Mouse (Mus musculus): Measurements from ENCODE around the gene Cabp2. TPM values are rescaled to one million over a fixed set of nuclear protein-coding genes. Genes with fewer than 3 reads are reported as not detected.

Gene Cabp2
- total RNA-seq, 1 experiment, result not detected

- H3K27ac ChIP-seq (ENCODE audit: insufficient read depth, low read depth, low read length, poor library complexity, severe bottlenecking), result no peak overlapping the region
- peak overlapping the region; percentile 56 to 61 for H3K4me3 ChIP-seq (ENCODE audit: insufficient read depth in 1 of 2, low read depth in 1 of 2, low read length in 2 of 2, poor library complexity in 1 of 2, severe bottlenecking in 1 of 2)
- DNase-seq (ENCODE audit: low read depth, low spot score), result no peak
- in situ Hi-C loops (cut with MboI; ENCODE audit: low sequenced_read_pairs in 2 of 2, unreplicated experiment in 2 of 2), result no loop called here
- no peak for TF ChIP-seq CHD2 (IDR thresholded peaks at IDR 0.05; ENCODE audit: low read depth, low read length)
- no peak for TF ChIP-seq ZC3H11A (IDR thresholded peaks at IDR 0.05; ENCODE audit: borderline replicate concordance, low read depth, low read length)
- no peak for TF ChIP-seq ZNF384 (IDR thresholded peaks at IDR 0.05; ENCODE audit: low read depth, low read length)
- no peak for TF ChIP-seq MAFK (IDR thresholded peaks at IDR 0.05; ENCODE audit: insufficient read depth, low read depth, low read length)
- TF ChIP-seq HCFC1 (IDR thresholded peaks at IDR 0.05; ENCODE audit: borderline replicate concordance, insufficient read depth, low read length), result no peak
- peaks cover 0 to 6% of the 10 kb centered on the region in 2 experiments; a peak in 3 of 4 replicates for H3K4me1 ChIP-seq (ENCODE audit: control insufficient read depth in 2 of 2, insufficient read depth in 2 of 2, low read length in 2 of 2, poor library complexity in 1 of 2)
- H3K9ac ChIP-seq (ENCODE audit: insufficient read depth, low read depth, low read length, poor library complexity, severe bottlenecking), result peak overlapping the region; percentile 45
- H3K9me3 ChIP-seq (ENCODE audit: control insufficient read depth, insufficient read depth, low read depth, low read length), result no peaks in the 10 kb centered on the region
- H3K36me3 ChIP-seq (ENCODE audit: control insufficient read depth, insufficient read depth, low read length, poor library complexity, severe bottlenecking), result peaks cover 6% of the 10 kb centered on the region
Measured at GRCm38 (mm10) chr19:4100718-4101261, 19.4 kb downstream of the Cabp2 start.

GRCm38 (mm10) chr19:4101466-4101865, 20.1 kb downstream of the Cabp2 start:
- DNase-seq (ENCODE audit: low read depth, low spot score), result no peak
- Histone ChIP-seq H3K9me3 (ENCODE audit: control insufficient read depth, insufficient read depth, low read depth, low read length) (no peaks in the 10 kb centered on the region), H3K36me3 (ENCODE audit: control insufficient read depth, insufficient read depth, low read length, poor library complexity, severe bottlenecking) (peaks cover 6% of the 10 kb centered on the region), H3K27ac (ENCODE audit: insufficient read depth, low read depth, low read length, poor library complexity, severe bottlenecking) (no peak overlapping the region), H3K4me1 (ENCODE audit: control insufficient read depth in 2 of 2, insufficient read depth in 2 of 2, low read length in 2 of 2, poor library complexity in 1 of 2) (peaks cover 0 to 6% of the 10 kb centered on the region in 2 experiments; a peak in 3 of 4 replicates), H3K9ac (ENCODE audit: insufficient read depth, low read depth, low read length, poor library complexity, severe bottlenecking) (no peak overlapping the region), H3K4me3 (ENCODE audit: insufficient read depth in 1 of 2, low read depth in 1 of 2, low read length in 2 of 2, poor library complexity in 1 of 2, severe bottlenecking in 1 of 2) (peak overlapping the region in 1 of 2 experiments; percentile 56; a peak in 1 of 4 replicates)
- in situ Hi-C loops (cut with MboI; ENCODE audit: low sequenced_read_pairs in 2 of 2, unreplicated experiment in 2 of 2), result no loop called here
- TF ChIP-seq ZNF384 (IDR thresholded peaks at IDR 0.05; ENCODE audit: low read depth, low read length) (no peak), CHD2 (IDR thresholded peaks at IDR 0.05; ENCODE audit: low read depth, low read length) (no peak), ZC3H11A (IDR thresholded peaks at IDR 0.05; ENCODE audit: borderline replicate concordance, low read depth, low read length) (no peak), HCFC1 (IDR thresholded peaks at IDR 0.05; ENCODE audit: borderline replicate concordance, insufficient read depth, low read length) (no peak), MAFK (IDR thresholded peaks at IDR 0.05; ENCODE audit: insufficient read depth, low read depth, low read length) (no peak)

GRCm38 (mm10) chr19:4102049-4102448, 20.7 kb downstream of the Cabp2 start:
- no peak overlapping the region for H3K4me3 ChIP-seq (ENCODE audit: insufficient read depth in 1 of 2, low read depth in 1 of 2, low read length in 2 of 2, poor library complexity in 1 of 2, severe bottlenecking in 1 of 2)
- H3K27ac ChIP-seq (ENCODE audit: insufficient read depth, low read depth, low read length, poor library complexity, severe bottlenecking), result no peak overlapping the region
- in situ Hi-C loops (cut with MboI; ENCODE audit: low sequenced_read_pairs in 2 of 2, unreplicated experiment in 2 of 2), result no loop called here
- H3K4me1 ChIP-seq (ENCODE audit: control insufficient read depth in 2 of 2, insufficient read depth in 2 of 2, low read length in 2 of 2, poor library complexity in 1 of 2), result peaks cover 0 to 8% of the 10 kb centered on the region in 2 experiments; a peak in 3 of 4 replicates
- no peak overlapping the region for H3K9ac ChIP-seq (ENCODE audit: insufficient read depth, low read depth, low read length, poor library complexity, severe bottlenecking)
- H3K36me3 ChIP-seq (ENCODE audit: control insufficient read depth, insufficient read depth, low read length, poor library complexity, severe bottlenecking), result peaks cover 6% of the 10 kb centered on the region
- no peaks in the 10 kb centered on the region for H3K9me3 ChIP-seq (ENCODE audit: control insufficient read depth, insufficient read depth, low read depth, low read length)
- TF ChIP-seq ZNF384 (IDR thresholded peaks at IDR 0.05; ENCODE audit: low read depth, low read length) (no peak), CHD2 (IDR thresholded peaks at IDR 0.05; ENCODE audit: low read depth, low read length) (no peak), ZC3H11A (IDR thresholded peaks at IDR 0.05; ENCODE audit: borderline replicate concordance, low read depth, low read length) (no peak), HCFC1 (IDR thresholded peaks at IDR 0.05; ENCODE audit: borderline replicate concordance, insufficient read depth, low read length) (no peak), MAFK (IDR thresholded peaks at IDR 0.05; ENCODE audit: insufficient read depth, low read depth, low read length) (no peak)
- DNase-seq (ENCODE audit: low read depth, low spot score), result no peak

- no peak for TF ChIP-seq HCFC1 (IDR thresholded peaks at IDR 0.05; ENCODE audit: borderline replicate concordance, insufficient read depth, low read length)
- no peak for TF ChIP-seq ZNF384 (IDR thresholded peaks at IDR 0.05; ENCODE audit: low read depth, low read length)
- no peak for TF ChIP-seq CHD2 (IDR thresholded peaks at IDR 0.05; ENCODE audit: low read depth, low read length)
- DNase-seq (ENCODE audit: low read depth, low spot score), result no peak
- H3K4me1 ChIP-seq (ENCODE audit: control insufficient read depth in 2 of 2, insufficient read depth in 2 of 2, low read length in 2 of 2, poor library complexity in 1 of 2), result peaks cover 0 to 8% of the 10 kb centered on the region in 2 experiments; a peak in 3 of 4 replicates
- H3K4me3 ChIP-seq (ENCODE audit: insufficient read depth in 1 of 2, low read depth in 1 of 2, low read length in 2 of 2, poor library complexity in 1 of 2, severe bottlenecking in 1 of 2), result no peak overlapping the region
- no peak overlapping the region for H3K27ac ChIP-seq (ENCODE audit: insufficient read depth, low read depth, low read length, poor library complexity, severe bottlenecking)
- no peaks in the 10 kb centered on the region for H3K9me3 ChIP-seq (ENCODE audit: control insufficient read depth, insufficient read depth, low read depth, low read length)
- no peak overlapping the region for H3K9ac ChIP-seq (ENCODE audit: insufficient read depth, low read depth, low read length, poor library complexity, severe bottlenecking)
- in situ Hi-C loops (cut with MboI; ENCODE audit: low sequenced_read_pairs in 2 of 2, unreplicated experiment in 2 of 2), result no loop called here
- H3K36me3 ChIP-seq (ENCODE audit: control insufficient read depth, insufficient read depth, low read length, poor library complexity, severe bottlenecking), result peaks cover 6% of the 10 kb centered on the region
Measured at GRCm38 (mm10) chr19:4102626-4103025, 21.2 kb downstream of the Cabp2 start.
